Mouse (Mus musculus): ENCODE results near the gene Swi5. TPM values are rescaled to one million over a fixed set of nuclear protein-coding genes. Genes with fewer than 3 reads are reported as not detected.

Swi5 gene
- 404 TPM in 2 replicates for polyA plus RNA-seq (2015; fragmentation: Nextera tagmentation; extraction: Ambion mirVana)

DNA sequence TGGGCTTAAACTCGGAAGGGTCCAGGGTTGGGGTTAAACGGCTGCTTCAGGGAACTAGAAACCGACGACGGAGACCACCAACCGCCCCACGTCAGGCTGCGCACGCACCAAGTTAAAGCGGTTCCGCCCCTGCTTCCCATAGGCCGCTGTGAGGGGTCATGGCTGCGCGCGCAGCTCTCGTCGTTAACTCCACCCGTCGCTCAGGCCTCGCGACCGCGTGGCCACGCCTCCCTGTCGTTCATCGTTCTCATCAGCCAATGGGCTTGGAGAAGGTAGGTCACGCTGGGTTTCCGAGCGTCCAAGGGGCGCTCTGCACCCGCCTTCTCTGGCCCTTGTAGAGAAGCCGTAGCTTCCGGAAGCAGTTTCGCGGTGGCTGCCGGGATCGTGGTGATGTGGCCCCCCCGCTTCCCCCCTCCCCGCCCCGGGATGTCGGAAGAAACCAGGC lies at the start of gene Swi5:
Swi5 (minus strand) TSS at position 153 of the 445 bp plus-strand sequence.
- Histone ChIP-seq H3K4me3 (peak within 1 kb of the TSS; percentile 80), H3K9me3 (no peaks in the 10 kb centered on the region), H3K4me2 (peak within 1 kb of the TSS; percentile 86), H3K36me3 (replicated peaks) (peaks cover 10% of the 10 kb centered on the region; the same call in 1 of the 2 replicates), H3K27ac (peak within 1 kb of the TSS; percentile 74), H3K9ac (peak within 1 kb of the TSS; percentile 85), H3K27me3 (replicated peaks) (no peaks in the 10 kb centered on the region), H3K4me1 (peaks cover 26% of the 10 kb centered on the region)
- WGBS: 0% methylated on average over 41 of the region's 41 CpGs
- ATAC-seq (replicated peaks): peak; percentile 99

DNA sequence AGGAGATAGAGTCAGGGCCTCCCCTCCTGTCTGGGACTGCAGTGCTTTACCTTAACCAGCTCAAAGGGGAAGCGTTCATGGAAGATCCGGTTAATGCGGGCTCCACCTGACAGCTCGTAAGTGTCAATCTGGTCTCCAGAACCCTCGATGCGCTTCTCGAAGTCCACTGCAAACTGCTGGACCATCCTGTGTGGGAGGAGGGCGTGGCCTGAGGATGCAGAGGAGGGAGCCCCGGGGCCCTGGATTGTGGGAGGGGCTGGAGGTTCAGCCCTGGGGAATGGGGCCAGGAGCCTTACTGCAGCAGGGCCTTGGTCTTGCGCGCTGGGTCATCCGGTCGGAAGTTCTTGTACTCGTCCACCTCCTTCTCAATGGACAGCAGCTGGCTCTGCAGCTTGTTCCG lies 48.0 kb upstream of the Swi5 start:
- Histone ChIP-seq H3K9ac (no peak overlapping the region), H3K4me1 (no peaks in the 10 kb centered on the region), H3K36me3 (replicated peaks) (peaks cover 40% of the 10 kb centered on the region), H3K9me3 (no peaks in the 10 kb centered on the region), H3K4me2 (no peak overlapping the region), H3K4me3 (no peak overlapping the region), H3K27me3 (replicated peaks) (peaks cover 3% of the 10 kb centered on the region; the same call in 1 of the 2 replicates), H3K27ac (no peak overlapping the region)
- 56% methylated on average over 15 of the region's 15 CpGs for WGBS
- no peak for ATAC-seq (replicated peaks)

DNA sequence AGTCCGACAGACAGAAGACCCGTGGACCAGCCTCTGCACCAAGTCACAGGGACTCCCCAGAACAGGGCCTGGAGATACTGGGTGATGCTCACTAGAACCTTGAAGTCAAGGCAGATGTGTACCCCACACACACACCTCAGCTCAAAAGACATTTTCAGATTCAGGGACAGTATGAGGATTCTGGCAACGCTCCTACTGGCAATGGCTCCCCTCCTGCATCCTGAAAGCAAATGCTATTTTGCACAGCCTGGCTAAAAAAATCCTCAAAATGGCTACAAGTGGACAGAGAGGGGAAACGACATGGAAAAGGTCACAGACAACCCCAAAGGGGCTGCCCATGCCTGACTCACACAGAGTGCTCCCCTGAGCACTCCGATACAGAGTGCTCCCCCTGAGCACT lies 44.3 kb upstream of the Swi5 start:
- H3K9ac ChIP-seq: no peak overlapping the region
- WGBS: 93% methylated on average over 5 of the region's 5 CpGs
- H3K27me3 ChIP-seq (replicated peaks): peaks cover 3% of the 10 kb centered on the region; the same call in 1 of the 2 replicates
- ATAC-seq (replicated peaks): no peak
- no peaks in the 10 kb centered on the region for H3K4me1 ChIP-seq
- H3K9me3 ChIP-seq: no peaks in the 10 kb centered on the region
- H3K36me3 ChIP-seq (replicated peaks): peaks cover 27% of the 10 kb centered on the region
- H3K4me3 ChIP-seq: no peak overlapping the region
- H3K4me2 ChIP-seq: no peak overlapping the region
- no peak overlapping the region for H3K27ac ChIP-seq

GRCm38 (mm10) chr2:32329531-32329930 lies 41.7 kb upstream of the Swi5 start:
- Histone ChIP-seq H3K9me3 (no peaks in the 10 kb centered on the region), H3K36me3 (replicated peaks) (peaks cover 17% of the 10 kb centered on the region; the same call in 1 of the 2 replicates), H3K4me1 (no peaks in the 10 kb centered on the region), H3K4me3 (no peak overlapping the region), H3K27ac (no peak overlapping the region), H3K9ac (no peak overlapping the region), H3K4me2 (no peak overlapping the region), H3K27me3 (replicated peaks) (no peaks in the 10 kb centered on the region; the same call in 1 of the 2 replicates)
- no peak for ATAC-seq (replicated peaks)
- 62% methylated on average over 6 of the region's 6 CpGs for WGBS

DNA sequence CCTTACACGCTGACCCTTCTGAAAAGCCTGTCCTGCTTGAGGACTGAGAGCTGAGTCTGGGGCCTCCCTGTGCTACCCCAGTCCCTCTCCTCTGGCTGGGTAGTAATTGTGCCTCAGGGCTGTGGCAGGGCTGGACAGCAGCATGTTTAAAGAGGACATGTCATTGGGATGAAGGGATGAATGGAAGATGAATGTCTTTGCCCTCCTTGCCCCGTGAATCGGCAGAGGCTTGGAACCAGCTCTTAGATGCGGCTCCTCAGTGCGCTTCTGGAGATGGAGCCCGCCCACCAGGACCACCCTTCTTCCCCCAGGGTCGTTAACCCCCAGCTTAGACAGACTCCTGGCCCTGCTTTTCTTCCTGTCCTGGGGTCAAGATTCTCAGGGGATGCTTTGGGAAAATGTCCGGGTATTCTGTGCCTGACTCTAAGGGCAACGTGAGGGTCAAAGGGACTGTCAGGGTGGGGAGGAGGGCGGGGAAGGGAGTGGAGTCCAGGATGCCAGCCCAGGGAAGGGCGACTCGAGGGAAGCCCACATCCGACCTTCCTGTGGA lies 41.1 kb upstream of the Swi5 start:
- Histone ChIP-seq H3K4me2 (no peak overlapping the region), H3K4me3 (no peak overlapping the region), H3K27ac (no peak overlapping the region), H3K4me1 (no peaks in the 10 kb centered on the region), H3K36me3 (replicated peaks) (peaks cover 14% of the 10 kb centered on the region; the same call in 1 of the 2 replicates), H3K9ac (no peak overlapping the region), H3K27me3 (replicated peaks) (no peaks in the 10 kb centered on the region; the same call in 1 of the 2 replicates), H3K9me3 (no peaks in the 10 kb centered on the region)
- ATAC-seq (replicated peaks): no peak
- WGBS: 39% methylated on average over 13 of the region's 13 CpGs

- ATAC-seq (replicated peaks): no peak
- H3K27ac ChIP-seq: no peak overlapping the region
- H3K4me1 ChIP-seq: peaks cover 16% of the 10 kb centered on the region
- no peak overlapping the region for H3K4me3 ChIP-seq
- H3K27me3 ChIP-seq (replicated peaks): no peaks in the 10 kb centered on the region
- no peak overlapping the region for H3K9ac ChIP-seq
- WGBS: 77% methylated on average over 4 of the region's 4 CpGs
- no peaks in the 10 kb centered on the region for H3K9me3 ChIP-seq
- H3K4me2 ChIP-seq: no peak overlapping the region
- peaks cover 8% of the 10 kb centered on the region; the same call in 1 of the 2 replicates for H3K36me3 ChIP-seq (replicated peaks)
These were observed 39.3 kb upstream of the Swi5 start for GRCm38 (mm10) chr2:32327200-32327599.

DNA sequence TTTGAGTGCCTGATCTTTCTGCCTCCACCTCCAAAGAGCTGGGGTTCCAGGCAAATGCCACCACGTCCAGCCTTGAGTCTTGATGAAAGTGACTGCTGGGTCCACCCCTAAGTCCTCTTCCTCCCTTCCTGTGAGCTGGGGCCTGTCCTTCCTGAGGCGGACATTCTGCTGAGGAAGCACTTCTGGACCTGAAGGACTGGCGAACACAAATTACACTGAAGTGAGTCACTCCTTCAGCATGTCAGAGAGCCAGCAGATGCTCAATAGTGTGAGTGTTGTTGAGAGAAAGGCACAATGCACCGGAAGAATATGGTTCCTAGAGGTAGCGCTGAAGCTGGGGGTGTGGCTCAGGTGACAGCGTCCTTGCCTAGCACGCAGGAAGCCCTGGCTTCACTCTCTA lies 37.5 kb upstream of the Swi5 start:
- no peak for ATAC-seq (replicated peaks)
- H3K27me3 ChIP-seq (replicated peaks): no peaks in the 10 kb centered on the region
- no peak overlapping the region for H3K9ac ChIP-seq
- peaks cover 5% of the 10 kb centered on the region; the same call in 1 of the 2 replicates for H3K36me3 ChIP-seq (replicated peaks)
- 81% methylated on average over 7 of the region's 7 CpGs for WGBS
- H3K9me3 ChIP-seq: no peaks in the 10 kb centered on the region
- H3K4me3 ChIP-seq: no peak overlapping the region
- H3K4me1 ChIP-seq: peaks cover 23% of the 10 kb centered on the region
- no peak overlapping the region for H3K4me2 ChIP-seq
- 0 out of 2 replicates have a peak overlapping the region, but pooled peaks have one; percentile 41 for H3K27ac ChIP-seq

GRCm38 (mm10) chr2:32324322-32324721 lies 36.4 kb upstream of the Swi5 start:
- Histone ChIP-seq H3K9ac (no peak overlapping the region), H3K9me3 (no peaks in the 10 kb centered on the region), H3K4me1 (peaks cover 23% of the 10 kb centered on the region), H3K36me3 (replicated peaks) (peaks cover 9% of the 10 kb centered on the region; the same call in 1 of the 2 replicates), H3K4me3 (no peak overlapping the region), H3K4me2 (no peak overlapping the region), H3K27ac (0 out of 2 replicates have a peak overlapping the region, but pooled peaks have one; percentile 32), H3K27me3 (replicated peaks) (no peaks in the 10 kb centered on the region)
- no peak for ATAC-seq (replicated peaks)
- 63% methylated on average over 4 of the region's 4 CpGs for WGBS

GRCm38 (mm10) chr2:32322754-32323741 lies 35.2 kb upstream of the Swi5 start:
- Histone ChIP-seq H3K36me3 (replicated peaks) (peaks cover 9% of the 10 kb centered on the region; the same call in 1 of the 2 replicates), H3K27me3 (replicated peaks) (no peaks in the 10 kb centered on the region), H3K9ac (no peak overlapping the region; the same call in 1 of the 2 replicates), H3K4me2 (peak overlapping the region; percentile 39), H3K27ac (peak overlapping the region; percentile 92), H3K4me1 (peaks cover 32% of the 10 kb centered on the region), H3K4me3 (no peak overlapping the region; the same call in 1 of the 2 replicates), H3K9me3 (no peaks in the 10 kb centered on the region)
- ATAC-seq (replicated peaks): peak; percentile 86
- 33% methylated on average over 7 of the region's 7 CpGs for WGBS

DNA sequence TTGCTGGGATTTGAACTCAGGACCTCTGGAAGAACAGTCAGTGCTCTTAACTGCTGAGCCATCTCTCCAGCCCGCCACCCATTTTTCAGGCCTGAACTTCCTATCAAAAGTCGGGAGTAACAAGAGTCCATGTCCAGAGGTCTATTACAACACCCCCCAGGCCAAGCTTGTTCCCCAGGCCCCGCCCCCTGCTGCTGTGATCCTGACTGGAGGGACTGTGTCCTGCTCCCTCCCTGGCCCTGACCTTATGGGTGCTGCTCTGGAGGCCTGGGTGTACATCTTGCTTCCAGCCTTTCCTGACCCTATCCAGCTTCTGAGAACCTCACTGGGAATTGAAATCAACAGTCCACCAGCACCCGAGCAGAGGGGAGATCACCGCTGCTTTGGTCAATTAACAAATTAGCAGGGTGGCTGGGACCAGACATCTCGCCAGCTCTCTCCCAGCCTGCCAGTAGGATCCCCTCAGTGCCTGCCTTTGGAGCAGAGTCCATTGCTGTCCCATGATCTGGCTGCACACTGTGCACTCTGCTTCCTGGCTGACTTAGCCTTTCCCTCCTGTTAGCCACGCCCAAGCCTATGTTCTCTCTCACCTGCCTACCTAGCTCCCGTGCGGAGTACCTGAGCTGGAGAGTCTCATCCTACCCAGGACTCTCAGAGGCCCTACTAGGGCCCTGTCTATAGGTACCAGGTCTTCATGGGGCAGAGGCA lies 33.9 kb upstream of the Swi5 start:
- peaks cover 41% of the 10 kb centered on the region for H3K4me1 ChIP-seq
- H3K4me2 ChIP-seq: no peak overlapping the region
- H3K4me3 ChIP-seq: no peak overlapping the region
- peaks cover 9% of the 10 kb centered on the region; the same call in 1 of the 2 replicates for H3K36me3 ChIP-seq (replicated peaks)
- no peaks in the 10 kb centered on the region for H3K27me3 ChIP-seq (replicated peaks)
- no peak for ATAC-seq (replicated peaks)
- H3K27ac ChIP-seq: peak overlapping the region; percentile 92
- H3K9me3 ChIP-seq: no peaks in the 10 kb centered on the region
- no peak overlapping the region for H3K9ac ChIP-seq
- WGBS: 72% methylated on average over 9 of the region's 9 CpGs

DNA sequence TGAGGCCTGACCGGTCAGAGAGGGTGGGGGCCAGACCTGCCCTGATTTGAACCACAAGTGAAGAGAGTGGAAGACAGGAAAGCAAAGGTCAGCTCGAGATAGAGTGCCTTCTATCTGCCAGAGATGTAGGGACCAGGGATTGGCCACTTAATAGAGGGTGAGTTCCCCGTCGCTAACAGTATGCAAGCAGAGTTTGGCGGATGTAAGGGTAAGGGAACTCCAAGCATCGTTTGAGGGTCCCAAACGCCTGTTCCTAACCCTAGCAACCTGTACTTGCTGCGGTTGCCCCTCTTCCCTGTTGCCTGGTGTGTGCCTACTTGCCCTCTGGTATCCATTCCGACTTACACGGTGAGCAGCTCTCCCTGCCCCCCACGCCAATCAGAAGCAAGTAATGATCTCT lies 32.8 kb upstream of the Swi5 start:
- 72% methylated on average over 11 of the region's 11 CpGs for WGBS
- H3K27ac ChIP-seq: no peak overlapping the region
- H3K4me3 ChIP-seq: no peak overlapping the region
- H3K9ac ChIP-seq: no peak overlapping the region
- no peaks in the 10 kb centered on the region for H3K9me3 ChIP-seq
- H3K27me3 ChIP-seq (replicated peaks): no peaks in the 10 kb centered on the region
- no peak overlapping the region for H3K4me2 ChIP-seq
- peaks cover 10% of the 10 kb centered on the region; the same call in 1 of the 2 replicates for H3K36me3 ChIP-seq (replicated peaks)
- no peak for ATAC-seq (replicated peaks)
- H3K4me1 ChIP-seq: peaks cover 41% of the 10 kb centered on the region
